Mouse (Mus musculus): ENCODE measurements around the gene Atg16l1. TPM values are rescaled to one million over a fixed set of nuclear protein-coding genes. Genes with fewer than 3 reads are reported as not detected.

Atg16l1 gene
- polyA plus RNA-seq, 1 experiment from 2014 or later: 74.5 TPM

DNA sequence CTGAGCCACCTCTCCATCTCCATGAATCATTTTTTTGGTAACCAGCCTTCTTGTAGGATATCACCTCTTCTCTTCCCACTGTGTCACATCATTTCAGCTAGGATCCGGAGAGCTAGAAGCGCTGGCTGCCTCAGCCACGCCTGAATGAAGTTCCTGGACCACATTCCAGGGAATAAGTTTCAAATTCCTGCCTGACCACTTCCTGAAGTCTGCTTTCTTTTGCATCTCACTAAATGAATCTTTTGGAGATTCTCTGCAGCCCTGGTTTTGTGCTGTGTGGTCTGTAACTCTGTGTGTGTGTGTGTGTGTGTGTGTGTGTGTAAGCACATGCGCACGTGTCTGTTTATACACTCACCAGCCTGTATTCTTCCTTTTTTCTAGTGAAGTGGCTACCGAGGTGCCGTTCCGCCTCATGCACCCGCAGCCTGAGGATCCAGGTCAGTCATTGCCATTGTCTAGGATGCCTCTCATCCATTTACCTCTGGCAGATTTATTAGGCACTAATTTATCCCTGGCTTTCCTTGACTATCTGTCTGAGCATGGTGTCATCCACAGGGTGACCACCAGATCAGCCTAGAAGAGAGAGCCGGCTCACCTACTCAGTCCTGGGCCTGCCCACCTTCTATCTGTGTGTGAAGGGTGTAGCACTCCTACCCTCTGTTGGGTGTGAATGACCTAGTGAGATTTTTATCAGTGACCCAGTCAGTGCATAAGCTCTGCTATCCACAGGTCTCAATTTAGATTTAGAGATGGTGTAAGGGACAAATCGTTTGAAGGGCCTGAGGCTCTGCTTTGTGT is 84.9 kb downstream of the Atg16l1 start:
- Histone ChIP-seq H3K27me3 (replicated peaks) (no peaks in the 10 kb centered on the region), H3K4me1 (no peaks in the 10 kb centered on the region), H3K4me2 (no peak overlapping the region), H3K9me3 (replicated peaks) (no peaks in the 10 kb centered on the region), H3K36me3 (no peaks in the 10 kb centered on the region), H3K27ac (replicated peaks) (no peak overlapping the region), H3K9ac (replicated peaks) (no peak overlapping the region), H3K4me3 (replicated peaks) (no peak overlapping the region)
- no peak for ATAC-seq (ENCODE audit: low FRiP score)
- WGBS: 57% methylated on average over 11 of the region's 11 CpGs

Other genes with a start within 250 kb of the Atg16l1 start
- gene Neu2, start 246.0 kb upstream of the Atg16l1 start, polyA plus RNA-seq (2015; fragmentation: Nextera tagmentation; extraction: Ambion mirVana): 0.51 and 4.7 TPM in 2 replicates
- 30.9 and 32.6 TPM in 2 replicates for gene Ngef, start 182.0 kb upstream of the Atg16l1 start, polyA plus RNA-seq (2015; fragmentation: Nextera tagmentation; extraction: Ambion mirVana)
- 3.2 and 7.6 TPM in 2 replicates for gene Inpp5d, start 135.6 kb upstream of the Atg16l1 start, polyA plus RNA-seq (2015; fragmentation: Nextera tagmentation; extraction: Ambion mirVana)
- 2.1 and 2.7 TPM in 2 replicates for gene Sag, start 47.8 kb downstream of the Atg16l1 start, polyA plus RNA-seq (2015; fragmentation: Nextera tagmentation; extraction: Ambion mirVana)
- gene Dgkd, start 97.4 kb downstream of the Atg16l1 start, polyA plus RNA-seq (2015; fragmentation: Nextera tagmentation; extraction: Ambion mirVana): 40.7 and 45.4 TPM in 2 replicates